ENCODE assay signal across 19 mouse cellular contexts in genomic region chr14:98848500-98848899, GRCm38 (mm10).
A peak's percentile ranks its signal among the peaks of the same experiment; 100 is the strongest.
DNase-seq lines count a peak whose midpoint lies in the region; ATAC-seq lines count a peak whose summit lies in the region.
"Had no signal": no experiment of that assay in that cellular context is flagged by ENCODE, and none has a peak within 500 bp of the region (broad histone marks: within the 10 kb centered on the region; RNA-seq: fewer than 3 reads in every experiment).

No protein-coding gene starts in this region.

- H3K4me2 ChIP-seq in forebrain, embryonic 14.5 days (ENCODE audit: low read length) = no peak overlapping the region
- H3K4me2 ChIP-seq in forebrain, embryonic 16.5 days (ENCODE audit: low read length) = no peak overlapping the region
- H3K4me2 ChIP-seq: heart, embryonic 13.5 days; hindbrain, embryonic 14.5 days; liver, embryonic 11.5 days; midbrain, embryonic 15.5 days had no signal

- no peaks in the 10 kb centered on the region for H3K27me3 ChIP-seq in forebrain, embryonic 14.5 days (replicated peaks; ENCODE audit: control insufficient read depth, insufficient read depth, low read length)
- no peaks in the 10 kb centered on the region for H3K27me3 ChIP-seq in forebrain, embryonic 16.5 days (replicated peaks; ENCODE audit: control insufficient read depth, insufficient read depth, low read length)
- H3K27me3 ChIP-seq: heart, embryonic 13.5 days; midbrain, embryonic 15.5 days had no signal

- H3K9ac ChIP-seq in forebrain, embryonic 14.5 days (ENCODE audit: low read length) = no peak overlapping the region
- H3K9ac ChIP-seq in forebrain, embryonic 16.5 days (replicated peaks; ENCODE audit: low read depth, low read length) = no peak overlapping the region
- H3K9ac ChIP-seq: heart, embryonic 13.5 days; hindbrain, embryonic 14.5 days; midbrain, embryonic 15.5 days had no signal

- no peaks in the 10 kb centered on the region for H3K36me3 ChIP-seq in forebrain, embryonic 14.5 days (ENCODE audit: control insufficient read depth, insufficient read depth, low read length)
- H3K36me3 ChIP-seq in forebrain, embryonic 16.5 days (ENCODE audit: control insufficient read depth, insufficient read depth) = no peaks in the 10 kb centered on the region
- H3K36me3 ChIP-seq: forebrain, embryonic 10.5 days; heart, embryonic 13.5 days; midbrain, embryonic 15.5 days had no signal

- peak; percentile 37 for DNase-seq in forebrain, embryonic 14.5 days (ENCODE audit: low spot score)
- peak; percentile 32 to 39 for DNase-seq in spleen, postnatal 36 days (ENCODE audit: low spot score in 2 of 2)
- no peak for DNase-seq in spleen, adult 12 weeks (ENCODE audit: low spot score)
- DNase-seq in kidney, adult 8-10 months = peak; percentile 27 to 58
- no peak for DNase-seq in embryo, embryonic 10.5 days (ENCODE audit: low spot score)
- DNase-seq in frontal cortex, adult 2 months (ENCODE audit: extremely low spot score in 1 of 2, low spot score in 1 of 2) = no peak
- DNase-seq: adrenal gland, postnatal 10 days; layer of hippocampus, postnatal 36 days; lung, adult 18-20 months; lung, postnatal 14 days; right cerebral cortex, postnatal 25 days had no signal

- peaks cover 5% of the 10 kb centered on the region; the same call in 1 of the 2 replicates for H3K4me1 ChIP-seq in forebrain, embryonic 14.5 days (ENCODE audit: control insufficient read depth, insufficient read depth, low read length)
- H3K4me1 ChIP-seq in forebrain, embryonic 16.5 days (replicated peaks; ENCODE audit: control insufficient read depth, insufficient read depth, low read length) = no peaks in the 10 kb centered on the region
- H3K4me1 ChIP-seq: forebrain, embryonic 10.5 days; heart, embryonic 13.5 days; midbrain, embryonic 15.5 days had no signal

- no peaks in the 10 kb centered on the region for H3K9me3 ChIP-seq in forebrain, embryonic 14.5 days (replicated peaks; ENCODE audit: control insufficient read depth, low read length)
- H3K9me3 ChIP-seq in forebrain, embryonic 16.5 days (ENCODE audit: control insufficient read depth, low read length) = no peaks in the 10 kb centered on the region
- H3K9me3 ChIP-seq: forebrain, embryonic 10.5 days; heart, embryonic 13.5 days; midbrain, embryonic 15.5 days had no signal

- ATAC-seq in forebrain, embryonic 14.5 days = peak; percentile 52; the same call in 1 of the 2 replicates
- ATAC-seq in forebrain, embryonic 16.5 days = no peak
- 0 out of 2 replicates have a peak, but pooled peaks have one; percentile 34 for ATAC-seq in megakaryocyte progenitor cell, adult 5-6 weeks (replicated peaks; ENCODE audit: poor library complexity)
- ATAC-seq: midbrain, embryonic 15.5 days had no signal

- H3K4me3 ChIP-seq in forebrain, embryonic 14.5 days (ENCODE audit: low read depth, low read length) = no peak overlapping the region
- H3K4me3 ChIP-seq in forebrain, embryonic 16.5 days (replicated peaks; ENCODE audit: low read length) = no peak overlapping the region
- H3K4me3 ChIP-seq: forebrain, embryonic 10.5 days; heart, embryonic 13.5 days; midbrain, embryonic 15.5 days; myocyte had no signal

- 53% methylated on average over 1 of the region's 1 CpGs for WGBS in forebrain, embryonic 14.5 days
- 54% methylated on average over 1 of the region's 1 CpGs for WGBS in forebrain, embryonic 16.5 days

- no peak overlapping the region for H3K27ac ChIP-seq in forebrain, embryonic 14.5 days (ENCODE audit: low read depth, low read length)
- no peak overlapping the region for H3K27ac ChIP-seq in forebrain, embryonic 16.5 days (ENCODE audit: low read length)
- H3K27ac ChIP-seq: forebrain, embryonic 10.5 days; heart, embryonic 13.5 days; hindbrain, embryonic 14.5 days; midbrain, embryonic 15.5 days had no signal

Comparison
In these comparisons a context has a peak if more than half of its experiments do, and no peak if none do; other contexts are left out.
1. DNase-seq: peak in forebrain, embryonic 14.5 days (single experiment), spleen, postnatal 36 days (2 of 2) and kidney, adult 8-10 months (2 of 2); none in spleen, adult 12 weeks (single experiment), embryo, embryonic 10.5 days (single experiment) and frontal cortex, adult 2 months (0 of 2).